Mouse (Mus musculus): ENCODE results near the gene Capza2. TPM values are rescaled to one million over a fixed set of nuclear protein-coding genes. Genes with fewer than 3 reads are reported as not detected.
A peak's percentile ranks its signal among the peaks of the same experiment; 100 is the strongest.

Capza2 gene
- polyA plus RNA-seq, 1 experiment = 7.9 TPM

GRCm38 (mm10) chr6:17637205-17638203 is 1.5 kb downstream of the Capza2 start:
- DNase-seq (ENCODE audit: low read depth in 1 of 2, low spot score in 2 of 2) = peak in 1 of 2 experiments; percentile 9
- Histone ChIP-seq H3K27ac (ENCODE audit: insufficient read depth, low read length) (peak overlapping the region; percentile 83), H3K4me3 (ENCODE audit: extremely low read depth, insufficient read depth, insufficient read length) (peak overlapping the region; percentile 71), H3K4me1 (ENCODE audit: control insufficient read depth, insufficient read depth, insufficient read length) (peaks cover 16% of the 10 kb centered on the region), H3K36me3 (ENCODE audit: control insufficient read depth, insufficient read depth, low read length) (no peaks in the 10 kb centered on the region), H3K27me3 (ENCODE audit: control insufficient read depth, insufficient read depth, low read length) (no peaks in the 10 kb centered on the region)
- under 1% methylated on average over 47 of the region's 62 CpGs for WGBS
- no peak for TF ChIP-seq POLR2A (IDR thresholded peaks at IDR 0.05; ENCODE audit: low read depth, low read length)
- TF ChIP-seq CTCF (IDR thresholded peaks at IDR 0.05; ENCODE audit: extremely low read depth, insufficient read depth, insufficient read length, insufficient replicate concordance) = no peak

- Histone ChIP-seq H3K4me1 (ENCODE audit: control insufficient read depth, insufficient read depth, insufficient read length) (peaks cover 19% of the 10 kb centered on the region), H3K27ac (ENCODE audit: insufficient read depth, low read length) (no peak overlapping the region), H3K4me3 (ENCODE audit: extremely low read depth, insufficient read depth, insufficient read length) (no peak overlapping the region), H3K27me3 (ENCODE audit: control insufficient read depth, insufficient read depth, low read length) (no peaks in the 10 kb centered on the region), H3K36me3 (ENCODE audit: control insufficient read depth, insufficient read depth, low read length) (no peaks in the 10 kb centered on the region; the same call in 1 of the 2 replicates)
- TF ChIP-seq CTCF (IDR thresholded peaks at IDR 0.05; ENCODE audit: extremely low read depth, insufficient read depth, insufficient read length, insufficient replicate concordance) (no peak), POLR2A (IDR thresholded peaks at IDR 0.05; ENCODE audit: low read depth, low read length) (no peak)
- 71% methylated on average over 9 of the region's 9 CpGs for WGBS
- no peak for DNase-seq (ENCODE audit: low read depth in 1 of 2, low spot score in 2 of 2)
These were observed 4.0 kb downstream of the Capza2 start for GRCm38 (mm10) chr6:17640031-17640430.

- Histone ChIP-seq H3K4me3 (ENCODE audit: extremely low read depth, insufficient read depth, insufficient read length) (no peak overlapping the region), H3K36me3 (ENCODE audit: control insufficient read depth, insufficient read depth, low read length) (no peaks in the 10 kb centered on the region; the same call in 1 of the 2 replicates), H3K27me3 (ENCODE audit: control insufficient read depth, insufficient read depth, low read length) (no peaks in the 10 kb centered on the region), H3K4me1 (ENCODE audit: control insufficient read depth, insufficient read depth, insufficient read length) (peaks cover 18% of the 10 kb centered on the region), H3K27ac (ENCODE audit: insufficient read depth, low read length) (no peak overlapping the region)
- 26% methylated on average over 3 of the region's 3 CpGs for WGBS
- TF ChIP-seq CTCF (IDR thresholded peaks at IDR 0.05; ENCODE audit: extremely low read depth, insufficient read depth, insufficient read length, insufficient replicate concordance) = no peak
- TF ChIP-seq POLR2A (IDR thresholded peaks at IDR 0.05; ENCODE audit: low read depth, low read length) = no peak
- no peak for DNase-seq (ENCODE audit: low read depth in 1 of 2, low spot score in 2 of 2)
These were observed 6.7 kb downstream of the Capza2 start for GRCm38 (mm10) chr6:17642739-17643138.

- no peak for DNase-seq (ENCODE audit: low read depth in 1 of 2, low spot score in 2 of 2)
- Histone ChIP-seq H3K36me3 (ENCODE audit: control insufficient read depth, insufficient read depth, low read length) (peaks cover 8% of the 10 kb centered on the region), H3K4me1 (ENCODE audit: control insufficient read depth, insufficient read depth, insufficient read length) (peaks cover 11% of the 10 kb centered on the region), H3K27ac (ENCODE audit: insufficient read depth, low read length) (no peak overlapping the region), H3K4me3 (ENCODE audit: extremely low read depth, insufficient read depth, insufficient read length) (no peak overlapping the region), H3K27me3 (ENCODE audit: control insufficient read depth, insufficient read depth, low read length) (no peaks in the 10 kb centered on the region)
- 37% methylated on average over 3 of the region's 3 CpGs for WGBS
- TF ChIP-seq CTCF (IDR thresholded peaks at IDR 0.05; ENCODE audit: extremely low read depth, insufficient read depth, insufficient read length, insufficient replicate concordance) (no peak), POLR2A (IDR thresholded peaks at IDR 0.05; ENCODE audit: low read depth, low read length) (no peak)
These were observed 10.1 kb downstream of the Capza2 start for GRCm38 (mm10) chr6:17646107-17646506.

DNA sequence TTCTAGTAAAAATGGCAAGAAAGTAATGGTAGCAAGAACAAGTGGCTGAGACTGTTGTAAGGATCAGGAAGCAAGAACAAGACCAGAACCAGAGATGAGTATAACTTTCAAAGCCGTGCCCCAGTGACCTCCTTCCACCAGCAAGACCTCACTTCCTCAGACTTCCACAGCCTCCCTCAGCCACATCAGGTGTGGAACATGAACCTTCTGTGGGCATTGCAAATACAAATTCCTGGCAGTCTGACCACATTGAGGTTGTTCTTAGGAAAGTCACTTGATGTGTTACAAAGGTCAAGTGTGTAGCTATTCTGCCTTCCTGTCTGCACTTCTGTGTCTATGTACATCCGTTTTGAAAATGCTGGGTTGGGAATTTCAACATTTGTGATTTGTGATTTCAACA is 16.1 kb downstream of the Capza2 start:
- H3K36me3 ChIP-seq (ENCODE audit: control insufficient read depth, insufficient read depth, low read length) = peaks cover 20% of the 10 kb centered on the region
- no peak for DNase-seq (ENCODE audit: low read depth in 1 of 2, low spot score in 2 of 2)
- H3K4me1 ChIP-seq (ENCODE audit: control insufficient read depth, insufficient read depth, insufficient read length) = peaks cover 5% of the 10 kb centered on the region; the same call in 1 of the 2 replicates
- H3K27ac ChIP-seq (ENCODE audit: insufficient read depth, low read length) = no peak overlapping the region
- 58% methylated on average over 2 of the region's 2 CpGs for WGBS
- no peak overlapping the region for H3K4me3 ChIP-seq (ENCODE audit: extremely low read depth, insufficient read depth, insufficient read length)
- TF ChIP-seq CTCF (IDR thresholded peaks at IDR 0.05; ENCODE audit: extremely low read depth, insufficient read depth, insufficient read length, insufficient replicate concordance) (no peak), POLR2A (IDR thresholded peaks at IDR 0.05; ENCODE audit: low read depth, low read length) (no peak)
- no peaks in the 10 kb centered on the region for H3K27me3 ChIP-seq (ENCODE audit: control insufficient read depth, insufficient read depth, low read length)

DNA sequence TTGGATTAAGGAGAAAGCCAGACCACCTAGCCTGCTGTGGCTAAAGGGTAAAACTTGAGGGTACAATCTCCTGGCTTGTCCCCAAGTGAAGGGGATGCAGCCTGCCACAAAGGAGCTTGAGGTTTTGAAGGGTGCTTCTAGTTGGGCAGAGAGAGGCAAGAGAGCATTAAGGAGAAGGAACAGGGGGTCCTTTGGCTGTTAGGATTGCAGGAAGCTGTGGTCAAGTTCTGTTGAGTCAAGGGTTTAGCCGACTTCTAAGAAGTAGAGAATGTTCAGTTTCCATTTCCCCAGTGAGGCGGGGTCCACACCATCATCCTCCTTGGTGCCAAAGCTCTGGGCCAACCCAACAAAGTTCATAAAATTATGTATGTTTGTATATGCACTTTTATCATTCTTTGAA is 19.0 kb downstream of the Capza2 start:
- TF ChIP-seq POLR2A (IDR thresholded peaks at IDR 0.05; ENCODE audit: low read depth, low read length) = no peak
- no peak for TF ChIP-seq CTCF (IDR thresholded peaks at IDR 0.05; ENCODE audit: extremely low read depth, insufficient read depth, insufficient read length, insufficient replicate concordance)
- H3K27me3 ChIP-seq (ENCODE audit: control insufficient read depth, insufficient read depth, low read length) = no peaks in the 10 kb centered on the region
- no peak overlapping the region for H3K4me3 ChIP-seq (ENCODE audit: extremely low read depth, insufficient read depth, insufficient read length)
- peaks cover 5% of the 10 kb centered on the region; the same call in 1 of the 2 replicates for H3K4me1 ChIP-seq (ENCODE audit: control insufficient read depth, insufficient read depth, insufficient read length)
- peaks cover 22% of the 10 kb centered on the region for H3K36me3 ChIP-seq (ENCODE audit: control insufficient read depth, insufficient read depth, low read length)
- no peak for DNase-seq (ENCODE audit: low read depth in 1 of 2, low spot score in 2 of 2)
- no peak overlapping the region for H3K27ac ChIP-seq (ENCODE audit: insufficient read depth, low read length)
- 26% methylated on average over 2 of the region's 2 CpGs for WGBS
